Mouse (Mus musculus): ENCODE data around the gene Add1. TPM values are rescaled to one million over a fixed set of nuclear protein-coding genes. Genes with fewer than 3 reads are reported as not detected.
A peak's percentile ranks its signal among the peaks of the same experiment; 100 is the strongest.

The Add1 gene
- polyA plus RNA-seq, 1 experiment from 2014 or later, result 149 TPM

DNA sequence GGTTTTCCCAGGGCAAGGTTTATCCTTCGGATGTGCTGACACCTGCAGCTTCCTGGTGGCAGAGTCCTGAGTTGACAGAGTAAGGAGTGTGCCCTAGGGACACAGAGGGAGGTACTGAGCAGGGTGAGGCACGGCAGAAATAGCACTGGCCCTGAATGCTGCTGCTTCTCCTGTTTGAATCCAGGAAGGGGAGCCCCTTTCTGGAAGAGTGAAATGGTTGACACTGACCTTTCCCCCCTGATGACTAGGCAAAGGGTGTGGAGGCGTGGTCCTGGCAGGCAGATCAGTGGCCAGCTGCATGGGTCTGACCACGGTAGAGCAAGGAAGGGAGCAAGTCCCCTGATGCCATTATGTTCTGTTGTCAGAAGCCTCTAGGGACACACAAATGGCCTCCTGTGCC, 42.8 kb upstream of the Add1 start:
- H3K9ac ChIP-seq (ENCODE audit: low read length), result no peak overlapping the region
- DNase-seq (ENCODE audit: low spot score) (no peak), ATAC-seq (ENCODE audit: insufficient number of reproducible peaks, low FRiP score, low TSS enrichment, low read depth) (no peak)
- no peaks in the 10 kb centered on the region for H3K36me3 ChIP-seq (ENCODE audit: control insufficient read depth, insufficient read depth, low read length)
- H3K9me3 ChIP-seq (ENCODE audit: control insufficient read depth, low read length), result no peaks in the 10 kb centered on the region
- no peak overlapping the region for H3K4me2 ChIP-seq (ENCODE audit: low read depth, severe bottlenecking)
- no peaks in the 10 kb centered on the region for H3K4me1 ChIP-seq (ENCODE audit: control insufficient read depth, insufficient read depth, low read length)
- 56% methylated on average over 4 of the region's 4 CpGs for WGBS
- no peaks in the 10 kb centered on the region for H3K27me3 ChIP-seq (ENCODE audit: control insufficient read depth, insufficient read depth, low read length)
- no peak overlapping the region for H3K4me3 ChIP-seq (ENCODE audit: low read depth, low read length)
- H3K27ac ChIP-seq (replicated peaks; ENCODE audit: low read depth, low read length), result no peak overlapping the region

GRCm38 (mm10) chr5:34533066-34533465, 40.4 kb upstream of the Add1 start:
- DNase-seq (ENCODE audit: low spot score), result no peak

GRCm38 (mm10) chr5:34533820-34534219, 39.6 kb upstream of the Add1 start:
- DNase-seq (ENCODE audit: low spot score) (no peak), ATAC-seq (ENCODE audit: insufficient number of reproducible peaks, low FRiP score, low TSS enrichment, low read depth) (no peak)
- no peaks in the 10 kb centered on the region for H3K27me3 ChIP-seq (ENCODE audit: control insufficient read depth, insufficient read depth, low read length)
- no peak overlapping the region for H3K9ac ChIP-seq (ENCODE audit: low read length)
- H3K9me3 ChIP-seq (ENCODE audit: control insufficient read depth, low read length), result no peaks in the 10 kb centered on the region
- H3K4me2 ChIP-seq (ENCODE audit: low read depth, severe bottlenecking), result no peak overlapping the region
- no peak overlapping the region for H3K4me3 ChIP-seq (ENCODE audit: low read depth, low read length)
- 58% methylated on average over 3 of the region's 3 CpGs for WGBS
- H3K27ac ChIP-seq (replicated peaks; ENCODE audit: low read depth, low read length), result no peak overlapping the region
- H3K4me1 ChIP-seq (ENCODE audit: control insufficient read depth, insufficient read depth, low read length), result no peaks in the 10 kb centered on the region
- H3K36me3 ChIP-seq (ENCODE audit: control insufficient read depth, insufficient read depth, low read length), result no peaks in the 10 kb centered on the region

More at GRCm38 (mm10) chr5:34533066-34533465, 40.4 kb upstream of the Add1 start:
- Histone ChIP-seq H3K36me3 (ENCODE audit: control insufficient read depth, insufficient read depth, low read length) (no peaks in the 10 kb centered on the region), H3K4me2 (ENCODE audit: low read depth, severe bottlenecking) (no peak overlapping the region), H3K9me3 (ENCODE audit: control insufficient read depth, low read length) (no peaks in the 10 kb centered on the region), H3K27ac (replicated peaks; ENCODE audit: low read depth, low read length) (no peak overlapping the region), H3K4me1 (ENCODE audit: control insufficient read depth, insufficient read depth, low read length) (no peaks in the 10 kb centered on the region), H3K27me3 (ENCODE audit: control insufficient read depth, insufficient read depth, low read length) (no peaks in the 10 kb centered on the region), H3K4me3 (ENCODE audit: low read depth, low read length) (no peak overlapping the region), H3K9ac (ENCODE audit: low read length) (no peak overlapping the region)
- WGBS, result 65% methylated on average over 5 of the region's 5 CpGs
- ATAC-seq (ENCODE audit: insufficient number of reproducible peaks, low FRiP score, low TSS enrichment, low read depth), result no peak

DNA sequence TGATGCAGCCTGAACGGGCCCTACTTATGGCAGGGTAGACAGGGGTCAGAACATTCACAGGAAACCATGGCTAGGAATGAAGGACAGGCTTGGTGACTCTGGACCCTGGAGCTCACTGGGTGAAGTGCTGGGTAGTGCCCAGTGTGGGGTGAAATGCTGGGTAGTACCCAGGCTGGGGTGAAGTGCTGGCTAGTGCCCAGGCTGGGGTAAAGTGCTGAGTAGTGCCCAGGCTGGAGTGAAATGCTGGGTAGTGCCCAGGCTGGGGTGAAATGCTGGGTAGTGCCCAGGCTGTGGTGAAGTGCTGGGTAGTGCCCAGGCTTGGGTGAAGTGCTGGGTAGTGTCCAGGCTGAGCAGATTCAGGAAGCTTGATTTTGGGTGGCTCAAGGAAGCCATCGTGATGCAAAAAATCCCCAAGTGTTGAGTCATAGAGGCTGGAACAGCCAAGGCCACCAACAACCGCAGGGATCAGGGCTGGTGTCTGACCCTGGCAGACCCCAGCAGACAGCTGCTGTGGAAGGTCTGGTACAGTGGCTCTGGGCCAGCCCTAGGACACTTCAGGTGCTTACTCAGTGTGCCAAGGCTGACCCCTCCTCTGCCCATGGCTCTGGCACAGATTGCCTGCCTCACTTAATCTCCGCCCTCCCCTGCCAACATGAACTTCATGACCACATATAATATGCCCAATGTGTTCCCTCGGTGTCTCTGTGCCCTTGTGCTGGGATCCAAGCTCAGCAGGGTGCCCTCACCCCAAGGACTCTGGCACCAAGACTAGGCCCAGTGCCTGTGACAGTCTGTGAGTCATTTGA, 38.5 kb upstream of the Add1 start:
- no peaks in the 10 kb centered on the region for H3K36me3 ChIP-seq (ENCODE audit: control insufficient read depth, insufficient read depth, low read length)
- 81% methylated on average over 5 of the region's 5 CpGs for WGBS
- H3K9me3 ChIP-seq (ENCODE audit: control insufficient read depth, low read length), result no peaks in the 10 kb centered on the region
- ATAC-seq (ENCODE audit: insufficient number of reproducible peaks, low FRiP score, low TSS enrichment, low read depth) (no peak), DNase-seq (ENCODE audit: low spot score) (no peak)
- H3K4me3 ChIP-seq (ENCODE audit: low read depth, low read length), result no peak overlapping the region
- no peak overlapping the region for H3K27ac ChIP-seq (replicated peaks; ENCODE audit: low read depth, low read length)
- no peaks in the 10 kb centered on the region for H3K27me3 ChIP-seq (ENCODE audit: control insufficient read depth, insufficient read depth, low read length)
- no peak overlapping the region for H3K9ac ChIP-seq (ENCODE audit: low read length)
- H3K4me2 ChIP-seq (ENCODE audit: low read depth, severe bottlenecking), result no peak overlapping the region
- H3K4me1 ChIP-seq (ENCODE audit: control insufficient read depth, insufficient read depth, low read length), result no peaks in the 10 kb centered on the region

DNA sequence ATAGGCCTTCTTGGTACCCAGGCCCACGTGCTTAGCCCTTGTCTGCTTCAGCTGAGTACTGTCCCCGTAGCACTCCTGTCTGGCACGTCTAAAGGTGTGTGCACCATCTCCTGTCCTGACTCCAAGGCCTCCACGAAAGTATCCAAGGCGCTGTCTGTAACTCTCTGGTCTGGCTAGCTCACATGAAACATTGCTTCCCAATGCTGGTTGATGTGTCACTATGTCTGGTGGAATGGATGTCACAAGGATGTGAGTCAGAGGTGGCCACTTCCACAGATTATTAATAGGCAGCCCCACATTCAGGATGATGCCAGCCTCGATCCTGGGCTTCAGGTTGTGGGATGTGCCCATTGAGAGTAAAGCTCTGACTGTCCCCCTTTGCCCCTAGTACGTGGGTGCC, 37.6 kb upstream of the Add1 start:
- H3K4me3 ChIP-seq (ENCODE audit: low read depth, low read length), result no peak overlapping the region
- 81% methylated on average over 7 of the region's 7 CpGs for WGBS
- H3K4me1 ChIP-seq (ENCODE audit: control insufficient read depth, insufficient read depth, low read length), result no peaks in the 10 kb centered on the region
- H3K9me3 ChIP-seq (ENCODE audit: control insufficient read depth, low read length), result no peaks in the 10 kb centered on the region
- H3K27me3 ChIP-seq (ENCODE audit: control insufficient read depth, insufficient read depth, low read length), result no peaks in the 10 kb centered on the region
- ATAC-seq (ENCODE audit: insufficient number of reproducible peaks, low FRiP score, low TSS enrichment, low read depth), result no peak
- no peaks in the 10 kb centered on the region for H3K36me3 ChIP-seq (ENCODE audit: control insufficient read depth, insufficient read depth, low read length)
- H3K4me2 ChIP-seq (ENCODE audit: low read depth, severe bottlenecking), result no peak overlapping the region
- H3K9ac ChIP-seq (ENCODE audit: low read length), result no peak overlapping the region
- no peak for DNase-seq (ENCODE audit: low spot score)
- H3K27ac ChIP-seq (replicated peaks; ENCODE audit: low read depth, low read length), result no peak overlapping the region

DNA sequence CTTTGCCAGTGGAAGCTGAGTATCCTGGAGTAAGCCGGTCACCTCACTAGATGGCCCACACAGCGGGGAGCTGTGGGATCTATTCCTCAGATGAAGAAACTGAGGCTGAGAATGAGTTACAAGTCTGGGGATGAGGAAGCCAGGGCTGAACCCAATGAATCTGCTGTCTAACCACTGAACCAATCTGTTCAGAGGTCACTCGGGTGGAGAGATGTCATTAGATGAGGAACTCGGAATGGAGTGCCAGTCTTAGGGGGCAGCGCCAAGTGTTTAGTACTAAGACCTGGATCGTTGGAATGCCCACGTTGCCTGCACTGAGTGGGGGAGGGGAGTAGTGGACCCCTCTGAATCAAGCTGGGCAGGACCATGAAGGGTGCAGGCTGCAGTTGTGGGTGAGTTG, 35.4 kb upstream of the Add1 start:
- 75% methylated on average over 7 of the region's 7 CpGs for WGBS
- Histone ChIP-seq H3K4me3 (ENCODE audit: low read depth, low read length) (no peak overlapping the region), H3K4me1 (ENCODE audit: control insufficient read depth, insufficient read depth, low read length) (no peaks in the 10 kb centered on the region), H3K4me2 (ENCODE audit: low read depth, severe bottlenecking) (no peak overlapping the region), H3K9me3 (ENCODE audit: control insufficient read depth, low read length) (no peaks in the 10 kb centered on the region), H3K36me3 (ENCODE audit: control insufficient read depth, insufficient read depth, low read length) (no peaks in the 10 kb centered on the region), H3K9ac (ENCODE audit: low read length) (no peak overlapping the region), H3K27me3 (ENCODE audit: control insufficient read depth, insufficient read depth, low read length) (no peaks in the 10 kb centered on the region), H3K27ac (replicated peaks; ENCODE audit: low read depth, low read length) (no peak overlapping the region)
- no peak for DNase-seq (ENCODE audit: low spot score)
- no peak for ATAC-seq (ENCODE audit: insufficient number of reproducible peaks, low FRiP score, low TSS enrichment, low read depth)

GRCm38 (mm10) chr5:34538527-34538926, 34.9 kb upstream of the Add1 start:
- Histone ChIP-seq H3K4me1 (ENCODE audit: control insufficient read depth, insufficient read depth, low read length) (no peaks in the 10 kb centered on the region), H3K4me2 (ENCODE audit: low read depth, severe bottlenecking) (no peak overlapping the region), H3K4me3 (ENCODE audit: low read depth, low read length) (no peak overlapping the region), H3K27me3 (ENCODE audit: control insufficient read depth, insufficient read depth, low read length) (no peaks in the 10 kb centered on the region), H3K9ac (ENCODE audit: low read length) (no peak overlapping the region), H3K9me3 (ENCODE audit: control insufficient read depth, low read length) (no peaks in the 10 kb centered on the region), H3K36me3 (ENCODE audit: control insufficient read depth, insufficient read depth, low read length) (no peaks in the 10 kb centered on the region), H3K27ac (replicated peaks; ENCODE audit: low read depth, low read length) (no peak overlapping the region)
- WGBS, result 37% methylated on average over 5 of the region's 5 CpGs
- no peak for ATAC-seq (ENCODE audit: insufficient number of reproducible peaks, low FRiP score, low TSS enrichment, low read depth)
- DNase-seq (ENCODE audit: low spot score), result peak; percentile 42

GRCm38 (mm10) chr5:34539121-34539520, 34.3 kb upstream of the Add1 start:
- H3K4me1 ChIP-seq (ENCODE audit: control insufficient read depth, insufficient read depth, low read length), result no peaks in the 10 kb centered on the region
- no peak overlapping the region for H3K4me2 ChIP-seq (ENCODE audit: low read depth, severe bottlenecking)
- 89% methylated on average over 2 of the region's 2 CpGs for WGBS
- H3K9me3 ChIP-seq (ENCODE audit: control insufficient read depth, low read length), result no peaks in the 10 kb centered on the region
- H3K27me3 ChIP-seq (ENCODE audit: control insufficient read depth, insufficient read depth, low read length), result no peaks in the 10 kb centered on the region
- H3K27ac ChIP-seq (replicated peaks; ENCODE audit: low read depth, low read length), result no peak overlapping the region
- ATAC-seq (ENCODE audit: insufficient number of reproducible peaks, low FRiP score, low TSS enrichment, low read depth), result no peak
- no peak for DNase-seq (ENCODE audit: low spot score)
- H3K4me3 ChIP-seq (ENCODE audit: low read depth, low read length), result no peak overlapping the region
- no peak overlapping the region for H3K9ac ChIP-seq (ENCODE audit: low read length)
- H3K36me3 ChIP-seq (ENCODE audit: control insufficient read depth, insufficient read depth, low read length), result no peaks in the 10 kb centered on the region

GRCm38 (mm10) chr5:34542166-34542565, 31.3 kb upstream of the Add1 start:
- Histone ChIP-seq H3K4me2 (ENCODE audit: low read depth, severe bottlenecking) (no peak overlapping the region), H3K4me3 (ENCODE audit: low read depth, low read length) (no peak overlapping the region), H3K27me3 (ENCODE audit: control insufficient read depth, insufficient read depth, low read length) (no peaks in the 10 kb centered on the region), H3K27ac (replicated peaks; ENCODE audit: low read depth, low read length) (no peak overlapping the region), H3K4me1 (ENCODE audit: control insufficient read depth, insufficient read depth, low read length) (no peaks in the 10 kb centered on the region), H3K9ac (ENCODE audit: low read length) (no peak overlapping the region), H3K9me3 (ENCODE audit: control insufficient read depth, low read length) (no peaks in the 10 kb centered on the region), H3K36me3 (ENCODE audit: control insufficient read depth, insufficient read depth, low read length) (no peaks in the 10 kb centered on the region)
- DNase-seq (ENCODE audit: low spot score) (no peak), ATAC-seq (ENCODE audit: insufficient number of reproducible peaks, low FRiP score, low TSS enrichment, low read depth) (no peak)
- WGBS, result 64% methylated on average over 1 of the region's 1 CpGs
